Mouse (Mus musculus) c-Kit-negative CD71-positive TER-119-positive erythroid progenitor cells, embryonic 14.5 days (primary cell): ENCODE measurements around the gene Pik3ip1.

Source experiments
- DNase-seq: peaks from one replicate; pipeline ENCODE4 v3.0.0-alpha.2; 2013; ENCODE audit warnings: low read depth, low spot score

The Pik3ip1 gene

GRCm38 (mm10) chr11:3302792-3303191 is 27.4 kb upstream of the Pik3ip1 start:
- DNase-seq = no peak

- DNase-seq = no peak
Measured at GRCm38 (mm10) chr11:3305821-3306220, 24.4 kb upstream of the Pik3ip1 start.

- DNase-seq = no peak
Measured at GRCm38 (mm10) chr11:3307875-3308274, 22.3 kb upstream of the Pik3ip1 start.

GRCm38 (mm10) chr11:3309884-3310283 is 20.3 kb upstream of the Pik3ip1 start:
- no peak for DNase-seq

GRCm38 (mm10) chr11:3310789-3311585 is 19.2 kb upstream of the Pik3ip1 start:
- no peak for DNase-seq

- no peak for DNase-seq
Measured at GRCm38 (mm10) chr11:3311586-3312347, 18.4 kb upstream of the Pik3ip1 start.

DNA sequence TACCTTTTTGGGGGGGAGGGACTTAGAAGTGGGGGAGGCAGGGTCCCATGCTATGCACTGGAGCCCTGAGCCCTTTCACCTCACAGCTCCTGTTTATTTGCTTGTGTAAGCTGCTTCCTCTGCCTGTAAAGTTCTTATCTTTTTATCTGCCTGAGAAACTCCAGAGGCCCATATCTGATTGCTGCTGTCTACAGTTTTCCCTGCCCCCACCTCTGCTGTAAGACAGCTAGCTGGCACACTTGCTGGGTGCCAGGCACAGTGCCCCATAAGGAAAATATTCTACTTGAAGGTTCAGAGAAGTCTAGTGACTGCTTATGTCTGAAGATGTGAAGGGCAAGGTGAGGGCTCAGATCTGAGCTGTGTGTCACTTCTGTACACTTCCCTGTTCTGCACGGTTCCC is 16.9 kb upstream of the Pik3ip1 start:
- DNase-seq = no peak

- peak; percentile 20 for DNase-seq
Measured at GRCm38 (mm10) chr11:3314148-3314547, 16.1 kb upstream of the Pik3ip1 start.

- DNase-seq = no peak
Measured at GRCm38 (mm10) chr11:3318286-3318685, 11.9 kb upstream of the Pik3ip1 start.

DNA sequence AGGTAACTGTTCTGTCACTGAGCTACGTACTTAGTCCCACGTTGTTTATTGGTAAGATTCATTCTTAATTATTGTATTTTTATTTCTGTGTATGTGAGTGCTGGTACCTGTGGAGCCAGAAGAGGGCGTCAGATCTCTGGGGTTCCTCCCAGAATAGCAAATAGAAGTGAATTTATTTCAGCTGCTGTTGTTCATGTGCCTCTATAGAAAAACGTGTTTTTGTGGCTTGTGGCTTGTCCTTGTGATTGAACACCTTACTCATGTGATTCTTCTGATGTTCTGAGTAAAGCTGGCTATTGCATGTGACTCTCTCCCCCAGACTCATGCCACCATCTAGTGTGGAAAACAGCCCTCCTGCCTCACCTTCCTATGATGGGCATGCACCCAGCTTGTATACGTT is 1.9 kb upstream of the Pik3ip1 start:
- no peak for DNase-seq

- no peak for DNase-seq
Measured at GRCm38 (mm10) chr11:3328806-3329775, 1.1 kb upstream of the Pik3ip1 start.

GRCm38 (mm10) chr11:3330566-3330965 is 365 bp downstream of the Pik3ip1 start:
- no peak for DNase-seq

- no peak for DNase-seq
Measured at GRCm38 (mm10) chr11:3330991-3331750, 970 bp downstream of the Pik3ip1 start.

DNA sequence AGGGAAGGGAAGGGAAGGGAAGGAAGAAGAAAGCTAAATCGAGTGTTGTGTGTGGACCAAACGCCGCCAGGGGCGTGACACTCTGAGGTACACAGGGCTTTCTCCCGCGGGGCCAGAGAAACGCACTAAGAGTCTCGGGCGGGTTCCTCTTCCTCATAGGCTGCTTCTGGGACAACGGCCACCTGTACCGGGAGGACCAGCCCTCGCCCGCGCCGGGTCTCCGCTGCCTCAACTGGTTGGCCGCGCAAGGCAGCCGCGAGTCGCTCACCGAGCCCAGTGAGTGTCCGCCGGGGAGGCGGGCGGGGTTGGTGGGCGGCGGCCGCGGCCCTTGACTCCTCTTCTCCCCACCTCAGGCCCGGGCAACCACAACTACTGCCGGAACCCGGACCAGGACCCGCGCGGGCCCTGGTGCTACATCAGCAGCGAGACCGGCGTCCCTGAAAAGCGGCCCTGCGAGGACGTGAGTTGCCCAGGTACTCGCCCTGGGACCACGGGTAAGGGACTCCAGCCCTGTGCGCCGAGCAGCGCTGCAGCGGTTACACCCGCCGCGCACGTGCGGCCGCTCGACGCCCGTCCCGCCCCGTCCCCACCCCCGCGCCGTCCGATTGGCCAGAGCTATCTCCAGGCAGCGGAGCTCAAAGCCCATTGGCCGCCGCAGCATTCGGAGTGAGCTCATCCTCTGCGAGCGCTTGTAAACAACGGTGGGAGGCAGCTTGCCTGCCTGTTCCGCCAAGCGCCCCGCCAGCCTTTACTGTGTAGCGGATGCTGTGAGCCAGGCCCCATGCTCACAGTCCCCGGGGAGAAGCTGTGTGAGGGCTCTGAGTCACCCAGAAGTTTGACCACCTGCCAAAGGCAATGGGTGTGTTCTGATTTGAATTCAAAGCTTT is 1.8 kb downstream of the Pik3ip1 start:
- DNase-seq = no peak

DNA sequence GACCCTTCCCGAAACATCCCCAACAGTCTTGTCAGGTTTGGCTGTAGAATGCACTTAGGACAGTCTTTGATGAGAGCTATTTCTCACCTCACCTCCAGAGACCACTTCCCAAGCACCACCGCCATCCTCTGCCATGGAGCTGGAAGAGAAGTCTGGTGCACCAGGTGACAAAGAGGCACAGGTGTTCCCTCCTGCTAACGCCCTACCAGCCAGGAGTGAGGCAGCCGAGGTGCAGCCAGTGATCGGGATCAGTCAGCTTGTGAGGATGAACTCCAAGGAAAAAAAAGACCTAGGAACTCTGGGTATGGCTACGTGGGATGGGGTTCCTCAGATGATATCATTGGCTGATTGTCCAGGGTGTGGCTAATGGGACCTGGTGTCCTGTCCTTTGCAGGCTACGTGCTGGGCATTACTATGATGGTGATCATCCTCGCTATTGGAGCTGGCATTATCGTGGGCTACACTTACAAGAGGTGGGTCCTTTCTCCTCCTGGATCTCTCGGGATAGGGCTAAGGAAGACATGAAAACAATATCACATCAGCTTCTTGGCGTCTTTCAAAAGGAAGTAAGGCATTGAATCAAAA is 3.0 kb downstream of the Pik3ip1 start:
- DNase-seq = no peak

GRCm38 (mm10) chr11:3334141-3334710 is 4.0 kb downstream of the Pik3ip1 start:
- no peak for DNase-seq

- DNase-seq = no peak
Measured at GRCm38 (mm10) chr11:3334711-3335316, 4.6 kb downstream of the Pik3ip1 start.

DNA sequence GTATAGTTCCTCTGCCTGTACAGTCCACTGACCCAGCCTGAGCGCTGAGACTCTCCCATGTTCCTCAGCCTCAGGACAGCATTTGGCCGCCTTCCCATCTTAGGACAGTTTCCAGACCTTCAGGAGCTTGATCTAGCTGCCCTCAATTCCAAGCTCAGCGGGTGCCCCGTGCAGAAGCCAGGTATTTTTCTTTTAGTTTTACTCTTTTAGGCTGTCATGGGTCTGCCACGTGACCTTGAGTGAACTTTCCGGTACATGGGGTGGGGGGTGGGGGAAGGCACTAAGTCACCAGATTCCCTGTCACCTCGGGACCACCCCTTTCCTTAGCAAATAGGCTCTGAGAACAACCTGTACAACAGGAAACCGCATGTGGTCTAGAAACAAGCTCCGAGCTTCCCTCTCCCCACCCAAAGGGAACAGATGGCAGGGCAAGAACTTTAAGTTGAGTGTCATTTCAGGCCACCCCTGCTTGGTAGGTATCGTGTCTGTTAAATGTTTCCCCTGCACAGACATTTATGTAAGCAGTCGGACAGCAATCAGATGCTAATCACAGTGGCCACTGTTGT is 5.5 kb downstream of the Pik3ip1 start:
- no peak for DNase-seq

DNA sequence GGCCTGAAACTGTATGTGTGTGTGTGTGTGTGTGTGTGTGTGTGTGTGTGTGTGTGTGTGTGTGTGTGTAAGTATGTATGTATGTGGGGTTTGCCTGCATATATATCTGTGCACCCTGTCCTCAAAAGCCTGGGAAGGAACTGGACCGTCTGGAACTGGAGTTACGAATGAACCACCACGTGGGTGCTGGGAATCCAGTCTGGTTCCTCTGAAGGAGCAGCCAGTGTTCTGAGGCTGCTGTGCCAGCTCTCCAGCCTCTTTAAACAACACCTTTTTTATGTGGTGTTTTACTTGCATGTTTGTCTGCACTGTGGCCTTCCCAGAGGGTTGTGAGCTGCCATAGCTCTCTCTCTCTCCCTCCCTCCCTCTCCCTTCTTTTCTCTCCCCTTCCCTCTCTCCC is 6.4 kb downstream of the Pik3ip1 start:
- no peak for DNase-seq
